Mouse (Mus musculus): ENCODE results near the gene Ggt7.

GRCm38 (mm10) chr2:155502596-155502995, 15.4 kb downstream of the Ggt7 start:
- no peak for TF ChIP-seq CTCF (IDR thresholded peaks at IDR 0.05; ENCODE audit: low read depth, low read length)
- TF ChIP-seq TAL1 (conservative IDR thresholded peaks at IDR 0.05; ENCODE audit: low read depth, low read length): no peak
- no peak for TF ChIP-seq POLR2AphosphoS5 (IDR thresholded peaks at IDR 0.05; ENCODE audit: insufficient replicate concordance, low read depth, low read length)
- no peak for TF ChIP-seq GATA2 (IDR thresholded peaks at IDR 0.05; ENCODE audit: borderline replicate concordance, low read depth, low read length)

Data from G1E (cell line).